Mouse (Mus musculus) ovary, adult 18-20 months (tissue): ENCODE measurements at regions not wholly inside any gene's neighbourhood (a gene's known extent, or its start where the extent isn't known, plus 50 kb on each side); places are given as distances from the start of the nearest gene placed in this dataset.
A peak's percentile ranks its signal among the peaks of the same experiment; 100 is the strongest.

Source experiments
- DNase-seq: peaks from one replicate; pipeline ENCODE4 v3.0.0; 2022; ENCODE audit warnings: low spot score, mixed read lengths

DNA sequence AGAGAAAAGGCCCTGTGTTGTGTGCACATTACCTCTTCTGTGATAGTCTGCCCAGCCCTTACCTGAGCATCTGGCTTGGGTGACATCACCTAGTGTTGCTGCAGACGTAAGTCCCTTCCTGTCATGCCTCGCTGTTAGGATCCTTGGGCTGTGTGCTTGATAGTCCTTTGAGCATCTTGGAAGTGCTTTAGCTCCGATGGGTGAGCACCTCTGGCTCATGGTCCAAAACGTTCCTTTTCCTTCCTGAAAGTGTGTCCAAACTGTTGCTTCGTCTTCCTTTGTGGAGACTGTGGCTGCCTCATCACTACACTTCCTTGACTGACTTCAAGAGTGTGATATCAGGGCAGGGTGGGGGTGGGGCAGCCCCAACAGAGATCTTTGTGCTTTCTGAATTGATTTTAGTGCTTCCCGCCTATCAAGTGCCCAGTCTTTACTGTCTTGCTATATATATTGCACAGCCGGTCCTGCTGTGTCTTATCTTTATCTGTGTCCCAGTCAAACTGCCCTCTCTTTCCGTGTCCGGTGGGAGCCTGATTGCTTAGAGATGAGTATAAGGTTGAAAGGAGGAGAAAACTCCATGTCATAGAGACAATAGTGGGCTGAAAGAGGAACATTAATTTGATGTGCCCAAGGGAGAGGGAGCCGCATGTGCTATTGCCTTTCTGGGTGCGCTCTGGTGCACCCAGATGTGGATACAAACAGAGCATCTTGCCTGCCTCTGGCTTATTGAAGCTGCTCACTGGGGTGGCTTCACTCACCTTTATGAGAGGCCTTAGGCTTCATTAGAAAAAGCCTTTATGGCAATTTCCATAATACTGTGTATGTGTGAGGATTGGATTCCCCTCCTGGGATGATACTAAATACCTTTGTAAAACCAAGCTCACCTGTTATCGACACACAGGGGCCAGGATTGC lies 1169.2 kb upstream of the A1bg start:
- no peak for DNase-seq

DNA sequence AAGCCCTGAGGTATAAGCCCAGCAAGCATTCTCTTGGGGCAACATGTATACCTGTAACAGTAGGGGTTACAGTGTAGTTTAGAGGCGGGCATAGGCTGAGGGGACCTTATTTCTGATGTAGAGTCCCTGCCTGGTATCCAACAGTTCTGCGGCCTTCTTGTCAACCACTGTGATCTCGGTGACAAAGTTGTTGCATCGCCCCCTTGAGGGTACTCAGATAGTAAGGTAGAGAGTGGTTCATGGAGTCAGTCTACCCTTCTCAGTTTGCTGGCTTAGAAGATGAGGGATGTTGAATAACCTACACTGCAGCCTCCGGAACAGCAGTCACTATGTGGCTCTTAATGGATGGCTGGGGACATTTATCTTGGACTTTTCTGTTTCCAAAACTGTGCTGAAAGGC lies 1168.3 kb upstream of the A1bg start:
- no peak for DNase-seq

DNA sequence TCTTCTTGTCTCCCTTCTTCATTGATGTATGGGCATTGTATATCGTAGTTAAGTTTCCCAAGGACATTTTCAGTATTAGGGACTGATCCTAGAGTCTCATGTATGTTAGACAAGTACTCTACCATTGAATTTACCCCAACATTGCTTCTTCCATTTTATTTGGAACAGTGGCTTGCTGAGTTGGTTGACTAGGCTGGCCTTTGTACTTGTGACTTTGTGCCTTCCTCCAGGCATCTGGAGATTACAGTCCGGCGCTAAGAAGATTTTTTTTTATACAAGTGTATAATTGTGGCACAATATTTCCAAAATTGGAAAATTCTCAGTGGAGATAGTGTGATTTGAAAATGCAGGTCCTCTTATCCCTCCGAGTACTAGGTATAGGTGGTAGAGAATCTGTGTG lies 1165.5 kb upstream of the A1bg start:
- no peak for DNase-seq

DNA sequence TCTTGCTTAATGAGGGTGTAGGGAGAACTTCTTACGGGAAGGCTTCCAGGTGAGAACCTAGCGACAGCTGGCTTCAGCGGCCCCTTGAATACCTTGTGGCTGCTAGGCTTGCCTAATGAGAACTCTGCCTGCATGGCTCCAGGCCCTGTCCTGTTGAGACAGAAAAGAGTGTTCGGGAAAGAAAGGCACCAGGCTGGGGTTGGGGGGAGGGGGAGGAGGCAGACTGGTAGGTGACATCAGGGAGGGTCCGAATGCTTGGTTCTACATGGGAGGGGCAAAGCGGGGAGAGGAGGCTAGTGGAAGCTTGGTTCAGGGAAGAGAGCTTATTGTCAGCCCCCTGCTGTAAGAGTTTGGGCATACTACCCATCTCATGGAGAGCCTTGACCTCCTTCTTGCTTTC lies 1164.9 kb upstream of the A1bg start:
- DNase-seq, result no peak

DNA sequence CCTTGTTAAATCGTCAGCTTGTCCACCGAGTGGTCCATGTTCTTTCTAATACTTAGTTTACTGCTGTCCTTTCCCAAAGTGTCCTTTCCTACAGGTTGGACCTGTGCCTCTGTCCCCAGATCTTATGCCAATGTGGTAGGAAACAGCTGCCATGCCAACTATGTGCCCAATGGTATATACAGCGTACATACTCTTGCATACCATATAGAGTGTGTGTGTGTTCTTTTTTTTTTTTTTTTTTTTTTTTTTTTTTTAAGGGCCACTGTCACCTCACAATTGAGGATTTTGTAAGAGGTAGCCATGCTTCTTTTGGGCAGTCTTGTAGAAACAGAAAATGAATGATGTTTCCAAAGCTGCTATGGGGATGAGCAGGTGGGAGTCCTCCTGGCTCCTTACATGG lies 1163.2 kb upstream of the A1bg start:
- DNase-seq, result no peak

GRCm38 (mm10) chr15:62083347-62083746 lies 1160.5 kb upstream of the A1bg start:
- DNase-seq, result no peak

DNA sequence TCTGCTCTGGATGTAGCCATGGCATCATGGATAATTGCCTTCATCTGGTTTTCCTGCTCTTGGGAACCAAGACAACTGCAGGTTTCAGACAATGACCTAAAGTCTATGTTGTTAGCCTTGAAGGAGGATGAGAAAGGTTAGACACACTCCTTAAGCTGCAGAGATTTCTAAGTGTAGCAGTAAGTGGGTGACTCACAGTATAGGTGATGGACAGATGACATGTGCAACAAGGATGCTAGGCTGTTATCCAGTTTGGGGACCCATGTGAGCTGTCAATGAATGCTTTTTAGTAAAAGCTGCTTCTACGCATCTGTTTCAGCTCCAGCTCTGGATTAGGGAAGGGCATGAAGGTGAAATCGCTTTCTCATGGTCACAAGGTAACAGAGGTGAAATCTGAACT lies 1159.7 kb upstream of the A1bg start:
- no peak for DNase-seq

DNA sequence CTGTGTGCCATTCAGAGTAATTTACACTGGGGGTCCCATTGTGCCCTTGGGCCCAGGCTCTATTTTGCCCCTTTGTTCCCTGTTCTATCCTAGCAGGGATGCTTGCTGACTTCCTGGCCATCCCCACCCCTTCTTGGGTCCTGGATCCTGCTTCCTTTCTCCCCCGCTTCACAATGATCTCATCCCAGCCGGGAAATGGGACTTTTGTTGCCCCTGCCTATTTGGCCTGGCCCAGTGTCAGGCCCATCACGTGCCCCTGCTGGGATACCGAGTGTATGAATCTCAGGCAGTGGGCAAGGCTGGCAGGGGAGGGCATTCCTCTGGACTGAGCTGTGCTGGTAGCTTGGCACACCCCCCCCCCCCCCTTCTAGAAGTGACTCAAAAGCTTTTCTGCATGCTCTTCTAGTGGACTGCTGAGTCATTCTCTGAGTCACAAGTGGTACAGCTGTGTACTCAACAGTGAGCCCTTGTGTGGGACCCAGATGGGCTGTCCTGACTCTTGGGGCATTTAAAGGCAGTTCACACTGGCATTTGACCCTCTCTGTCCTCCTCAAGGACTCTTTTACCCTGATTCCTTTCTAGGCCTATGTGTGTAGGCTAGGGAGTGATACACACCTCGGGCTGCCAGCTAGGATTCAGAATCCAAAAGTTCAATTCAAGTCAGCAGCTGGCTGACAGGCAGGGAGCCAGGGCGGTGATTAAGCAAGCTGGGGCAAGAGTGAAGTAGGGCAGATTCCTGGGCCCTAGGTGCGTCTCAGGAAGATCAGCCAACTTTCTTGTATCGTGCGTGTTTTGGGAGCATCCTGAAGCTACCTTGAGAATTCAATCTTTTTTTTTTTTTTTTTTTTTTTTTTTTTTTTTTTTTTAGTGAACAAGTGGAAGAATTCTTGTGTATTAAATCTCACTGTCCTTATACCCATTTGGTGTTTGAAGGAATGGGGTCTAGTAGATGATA lies 1156.6 kb upstream of the A1bg start:
- peak; percentile 64 for DNase-seq

DNA sequence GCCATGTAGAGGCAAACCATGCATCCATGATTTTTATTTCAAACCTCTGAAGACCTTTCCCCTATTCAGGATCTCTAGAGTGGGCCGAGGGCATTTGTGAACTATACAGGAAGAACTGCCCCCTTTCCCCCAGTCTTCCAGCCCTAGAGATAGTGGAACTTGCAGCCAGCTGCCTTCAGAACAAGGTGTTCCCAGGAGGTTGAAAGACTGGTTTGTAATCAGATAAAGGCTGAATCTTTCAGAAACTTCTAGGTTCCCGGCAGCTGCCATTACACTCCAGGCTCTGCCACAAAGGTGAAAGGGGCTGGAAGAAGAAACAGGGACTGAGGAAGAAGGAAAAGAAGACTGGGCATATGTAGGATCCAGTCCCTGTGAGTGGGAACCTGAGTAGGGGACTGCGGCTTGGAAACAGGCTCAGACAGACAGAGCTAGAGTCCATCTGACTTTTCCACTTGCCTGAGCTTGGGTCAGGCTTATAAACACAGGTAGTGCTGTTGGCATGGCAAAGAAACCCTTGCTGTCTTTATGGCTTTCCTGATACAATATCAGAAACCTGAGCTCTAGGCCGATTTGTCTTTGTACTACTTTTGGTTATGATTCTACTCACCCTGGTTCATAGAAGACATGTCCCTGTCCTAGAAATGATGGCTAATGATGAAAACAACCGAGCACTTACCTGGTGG lies 1153.9 kb upstream of the A1bg start:
- DNase-seq, result no peak

- no peak for DNase-seq
Measured at GRCm38 (mm10) chr15:62074735-62075134, 1151.9 kb upstream of the A1bg start.

- no peak for DNase-seq
Measured at GRCm38 (mm10) chr15:62073595-62073994, 1150.8 kb upstream of the A1bg start.

DNA sequence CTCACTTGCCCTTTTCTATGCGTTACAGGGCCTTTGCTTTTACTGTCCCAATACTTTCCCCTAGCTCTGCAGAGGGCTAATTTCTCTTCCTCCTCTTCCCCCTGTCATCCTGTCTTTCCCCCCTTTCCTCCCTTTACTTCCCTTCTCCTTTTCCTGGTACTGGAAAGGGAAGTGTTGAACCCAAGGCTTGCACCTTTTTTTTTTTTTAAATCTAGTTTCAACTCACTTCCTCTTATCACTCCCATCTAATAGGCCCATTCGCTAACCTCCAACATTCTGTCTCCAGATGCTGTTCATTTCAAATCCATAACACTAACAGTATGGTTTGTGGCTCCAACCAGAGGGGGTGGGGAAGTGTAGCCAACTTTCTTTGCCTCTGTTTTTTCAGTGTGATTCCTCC lies 1148.5 kb upstream of the A1bg start:
- no peak for DNase-seq

- DNase-seq, result no peak
Measured at GRCm38 (mm10) chr15:62068422-62069160, 1145.8 kb upstream of the A1bg start.

GRCm38 (mm10) chr15:62064399-62064798 lies 1141.6 kb upstream of the A1bg start:
- no peak for DNase-seq

- DNase-seq, result no peak
Measured at GRCm38 (mm10) chr15:62057449-62057848, 1134.6 kb upstream of the A1bg start.

DNA sequence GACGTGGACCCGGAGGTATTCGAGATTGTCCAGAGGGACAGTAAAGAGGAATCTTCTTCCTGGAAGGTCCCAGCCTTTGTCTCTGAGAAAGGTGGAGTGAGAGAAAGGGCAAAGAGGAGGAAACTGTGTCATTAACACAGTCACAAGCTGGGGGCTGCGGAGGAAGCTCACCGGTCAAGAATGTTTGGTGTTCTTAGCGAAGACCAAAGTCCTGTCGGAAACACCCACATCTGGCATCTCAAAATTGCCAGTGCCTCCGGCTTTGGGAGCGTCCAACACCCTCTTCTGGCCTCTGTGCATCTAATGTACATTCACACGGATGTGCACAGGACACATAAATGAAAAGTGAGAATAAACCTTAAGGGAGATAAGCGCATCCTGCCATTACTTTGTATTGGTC lies 1134.1 kb upstream of the A1bg start:
- DNase-seq, result no peak

GRCm38 (mm10) chr15:62056401-62056800 lies 1133.6 kb upstream of the A1bg start:
- DNase-seq, result no peak

DNA sequence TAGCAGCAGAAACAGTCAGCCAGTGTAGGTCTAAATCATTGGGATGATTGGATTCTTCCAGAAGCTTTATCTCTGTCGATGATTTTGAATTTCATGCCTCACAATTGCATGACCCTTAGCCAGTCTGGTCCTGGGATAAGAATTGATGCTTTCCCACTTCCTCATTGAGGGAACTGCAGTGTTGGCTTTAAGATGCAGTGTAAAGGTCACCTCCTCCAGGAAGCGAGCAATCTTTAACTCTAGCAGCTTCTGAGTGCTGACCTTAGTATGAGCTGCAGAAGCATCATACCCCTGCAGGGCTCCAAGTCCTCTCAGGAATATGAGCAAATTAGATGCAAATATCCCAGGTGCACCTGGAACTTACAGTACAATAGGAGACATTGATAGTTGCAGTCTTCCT lies 1132.2 kb upstream of the A1bg start:
- DNase-seq, result no peak

GRCm38 (mm10) chr15:62053420-62054239 lies 1130.8 kb upstream of the A1bg start:
- DNase-seq, result no peak

- DNase-seq, result no peak
Measured at GRCm38 (mm10) chr15:62049416-62049815, 1126.6 kb upstream of the A1bg start.

GRCm38 (mm10) chr15:62048981-62049380 lies 1126.2 kb upstream of the A1bg start:
- no peak for DNase-seq
